Mouse (Mus musculus) layer of hippocampus, adult 9-10 months (tissue): ENCODE results near the gene Pzp.

ENCODE experiments used
- DNase-seq: peaks from one replicate; pipeline ENCODE4 v3.0.0; 2022; ENCODE audit warnings: low spot score

Pzp gene

GRCm38 (mm10) chr6:128436356-128437005 lies 90.0 kb downstream of the Pzp start:
- no peak for DNase-seq

- no peak for DNase-seq
Measured at GRCm38 (mm10) chr6:128435474-128435873, 91.0 kb downstream of the Pzp start.
